Mouse (Mus musculus) CD4-positive, CD25-positive, alpha-beta regulatory T cell, adult 2 months (primary cell): ENCODE results near the gene Rpl18a.
A peak's percentile ranks its signal among the peaks of the same experiment; 100 is the strongest.
"Not testable (repeated sequence)": the region's sequence is repeated elsewhere in the genome, so short reads cannot be mapped to it uniquely, and the experiment has no call there.

ENCODE experiments used
- DNase-seq: peaks from one replicate; pipeline ENCODE4 v3.0.0-alpha.2; 2012; ENCODE audit warnings: low read depth, low spot score

Rpl18a gene

DNA sequence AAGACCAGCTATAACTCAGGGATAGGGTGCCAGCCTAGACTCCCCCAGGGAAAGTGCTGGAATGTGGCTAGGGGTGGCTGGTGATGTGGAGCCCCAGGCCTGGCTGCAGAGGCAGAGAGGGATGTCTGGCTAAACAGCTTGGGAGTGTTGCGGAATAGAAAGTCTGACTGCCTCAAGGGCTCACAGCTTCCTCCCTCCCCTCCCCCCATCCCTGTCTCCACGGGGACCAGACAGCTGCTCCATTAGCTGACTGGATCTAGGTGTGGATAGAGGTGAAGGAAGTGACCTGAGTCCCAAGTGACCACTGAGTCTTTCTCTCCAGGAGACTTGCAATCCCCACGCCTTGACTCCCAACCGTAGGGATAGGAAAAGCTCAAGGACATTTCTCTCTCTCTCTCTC lies 5.9 kb upstream of the Rpl18a start:
- no peak for DNase-seq

DNA sequence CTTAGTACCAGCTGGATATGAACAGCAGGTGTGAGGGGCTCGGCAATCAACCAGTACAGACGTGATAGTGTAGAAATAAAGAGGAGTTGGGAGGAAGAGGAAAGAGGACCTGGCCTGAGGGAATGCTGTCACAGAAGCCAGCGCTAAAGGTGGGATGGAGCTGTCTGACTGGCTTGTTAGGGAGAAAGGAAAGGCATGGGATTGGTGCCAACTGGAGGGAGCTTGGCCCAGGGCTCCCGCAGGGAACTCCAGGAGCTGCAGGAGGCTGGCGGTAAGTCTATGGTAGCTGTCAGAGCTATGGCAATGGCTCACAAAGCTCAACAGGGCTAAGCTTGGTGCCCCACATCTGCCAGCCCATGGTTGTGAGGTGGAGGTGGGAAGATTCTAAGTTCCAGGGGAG lies 5.0 kb upstream of the Rpl18a start:
- no peak for DNase-seq

DNA sequence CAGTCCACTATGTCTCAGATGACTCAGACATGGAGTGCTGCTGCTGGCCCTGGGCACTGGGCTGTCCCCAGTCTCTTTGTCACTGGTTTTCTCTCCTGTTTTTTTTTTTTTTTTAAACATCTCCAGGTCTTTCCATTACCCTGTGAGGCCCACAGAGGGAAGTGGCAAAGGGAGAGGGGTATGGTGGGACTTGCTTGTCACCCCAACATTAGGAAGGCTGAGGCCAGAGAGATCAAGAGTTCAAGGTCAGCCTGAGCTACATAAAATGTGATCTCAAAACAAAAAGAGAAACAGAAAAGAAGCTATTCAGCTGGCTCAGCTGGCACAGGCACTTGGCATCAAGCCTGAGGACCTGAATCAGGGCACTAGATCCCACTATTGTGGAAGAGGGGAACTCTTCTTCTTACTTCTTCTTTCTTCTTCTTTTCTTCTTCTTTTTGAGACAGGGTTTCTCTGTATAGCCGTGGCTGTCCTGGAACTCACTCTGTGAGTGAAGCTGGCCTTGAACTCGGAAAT lies 3.7 kb upstream of the Rpl18a start:
- no peak for DNase-seq

DNA sequence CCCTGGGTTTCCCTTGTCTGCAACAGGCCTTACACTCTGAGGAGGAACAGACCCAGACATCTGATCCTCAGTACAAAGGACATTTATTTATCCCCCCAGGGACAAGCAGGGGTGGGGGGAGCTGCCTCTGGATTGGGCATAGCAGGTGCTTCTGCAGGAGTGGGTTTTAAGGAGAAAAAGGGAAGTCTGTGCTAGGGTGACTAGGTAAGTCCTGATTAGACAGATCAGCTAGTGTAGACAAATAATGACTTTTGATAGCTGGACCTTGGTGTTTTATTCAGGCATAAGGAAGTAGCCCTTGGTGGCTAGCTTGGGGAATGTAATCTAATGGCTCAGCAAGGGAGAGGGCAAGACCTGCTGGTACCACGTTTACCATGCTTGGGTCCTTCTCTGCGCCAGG lies 2.0 kb upstream of the Rpl18a start:
- no peak for DNase-seq

DNA sequence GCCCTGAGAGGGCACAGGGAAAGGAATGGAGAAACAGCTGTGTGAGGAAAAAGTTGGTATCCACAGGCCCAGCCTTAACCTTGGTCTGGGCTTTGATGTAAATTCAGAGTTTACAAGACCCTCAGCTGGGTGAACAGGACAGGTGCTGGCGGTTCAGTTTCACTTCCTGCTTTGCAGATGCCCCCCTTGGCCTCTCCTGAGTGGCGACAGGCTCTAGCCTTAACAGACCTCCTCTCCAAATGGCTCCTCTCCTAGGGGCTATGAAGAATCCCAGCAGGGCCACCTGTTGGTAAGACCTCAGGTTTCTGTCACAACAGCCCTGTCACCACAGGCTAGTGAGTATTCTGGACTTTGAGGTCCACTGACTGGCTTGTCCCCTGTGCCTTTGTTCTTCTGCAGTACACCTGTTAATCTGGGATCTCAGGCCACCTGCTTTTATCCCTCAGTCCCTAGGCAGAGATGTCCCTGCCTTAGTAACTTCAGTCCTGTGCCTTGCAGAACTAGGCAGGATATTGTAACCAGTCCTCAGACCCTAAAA lies 1.5 kb upstream of the Rpl18a start:
- DNase-seq, result no peak

DNA sequence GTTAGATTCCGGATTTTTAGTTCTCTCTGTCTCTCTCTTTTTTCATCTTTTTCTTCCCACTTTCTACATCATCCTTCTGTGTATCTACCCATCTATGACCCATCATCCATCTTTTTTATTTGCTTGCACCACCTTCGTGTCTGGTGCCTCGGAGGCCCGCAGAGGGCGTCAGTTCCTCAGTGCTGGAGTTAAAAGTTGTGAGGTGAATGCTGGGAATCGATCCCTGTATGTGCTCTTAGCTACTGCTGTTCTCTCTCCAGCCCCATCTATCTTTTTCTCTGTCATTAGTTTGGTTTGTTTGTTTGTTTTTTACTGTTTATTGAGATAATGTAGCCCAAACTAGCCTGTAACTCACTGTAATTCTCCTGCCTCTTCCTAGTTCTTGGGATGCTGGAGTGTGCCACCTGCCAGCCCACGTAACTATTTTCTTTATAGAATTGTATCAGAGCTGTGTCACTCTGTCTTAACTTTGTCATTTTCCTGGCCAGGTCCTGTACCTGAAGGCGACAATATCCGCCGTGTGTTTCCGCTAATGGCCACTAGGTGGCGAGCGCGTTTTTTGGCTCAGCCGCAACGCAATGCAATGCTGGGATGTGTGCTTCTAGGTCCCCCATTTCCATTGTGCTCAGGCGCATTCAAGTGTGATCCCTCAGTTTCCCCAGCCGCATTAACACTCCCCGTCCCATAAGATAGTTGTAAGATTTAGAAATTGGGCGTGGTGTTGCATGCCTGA lies 635 bp upstream of the Rpl18a start:
- peak; percentile 92 for DNase-seq

DNA sequence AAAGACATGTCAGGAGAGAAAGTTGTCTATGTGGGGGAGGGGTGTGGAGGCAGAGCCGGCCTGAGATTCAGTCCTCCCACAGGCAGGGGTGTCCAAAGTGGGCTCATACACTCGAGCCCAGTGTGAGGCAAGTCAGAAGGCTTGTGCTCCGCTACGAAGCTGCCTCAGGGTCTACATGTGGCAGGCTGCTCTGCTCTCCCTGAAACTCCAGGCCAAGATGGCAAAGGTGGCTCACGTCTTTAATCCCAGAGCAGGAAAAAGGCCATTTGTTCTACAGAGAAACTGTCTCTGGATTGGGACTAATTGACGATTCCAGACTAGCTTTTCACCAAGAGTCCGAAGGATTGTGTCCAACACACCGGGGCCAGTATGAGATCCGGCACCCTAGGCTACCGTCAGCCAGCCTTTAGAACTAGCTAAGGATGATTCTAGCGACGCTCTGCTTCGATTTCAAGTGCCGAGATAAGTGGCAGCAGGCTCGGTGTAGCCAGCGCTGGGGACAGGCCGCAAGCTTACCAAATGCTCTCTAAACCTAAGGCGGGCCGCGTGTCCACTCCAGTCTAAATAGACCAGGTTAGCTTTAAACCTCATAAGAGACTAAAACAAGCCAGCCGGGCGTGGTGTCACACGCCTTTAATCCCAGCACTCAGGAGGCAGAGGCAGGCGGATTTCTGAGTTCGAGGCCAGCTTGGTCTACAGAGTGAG lies 744 bp downstream of the Rpl18a start:
- DNase-seq, result no peak

DNA sequence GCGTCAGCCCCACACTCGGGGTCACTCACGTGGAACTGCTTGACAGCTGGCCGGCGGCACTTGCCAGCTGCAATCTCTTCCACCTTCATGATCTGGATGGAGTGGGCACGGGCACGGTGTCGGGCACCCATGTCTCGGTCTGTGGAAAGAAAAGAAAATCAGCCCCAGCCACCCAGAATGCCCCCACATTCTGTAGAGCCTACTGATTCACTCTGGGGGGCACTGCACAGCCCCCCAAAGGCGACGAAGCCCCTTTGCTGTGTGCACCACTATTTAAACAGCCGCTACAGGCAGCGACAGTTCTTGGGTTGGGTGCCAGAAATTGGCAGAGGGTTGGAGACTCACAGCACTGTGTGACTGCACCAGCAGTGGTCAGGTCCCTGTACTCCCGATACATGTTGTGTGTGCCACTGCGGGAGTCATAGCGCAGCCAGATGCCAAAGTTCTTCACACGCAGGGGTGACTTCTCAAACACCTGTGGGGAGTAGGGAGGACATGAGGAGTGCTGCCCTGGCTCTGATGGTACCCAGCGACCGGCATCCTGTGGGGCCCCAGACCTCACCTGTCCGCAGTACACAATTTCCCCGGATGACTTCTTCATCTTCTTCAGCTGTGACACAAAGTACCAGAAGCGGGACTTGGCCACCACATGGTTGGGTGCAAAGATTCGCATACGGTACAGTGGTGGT lies 1.5 kb downstream of the Rpl18a start:
- DNase-seq, result not testable (repeated sequence)

DNA sequence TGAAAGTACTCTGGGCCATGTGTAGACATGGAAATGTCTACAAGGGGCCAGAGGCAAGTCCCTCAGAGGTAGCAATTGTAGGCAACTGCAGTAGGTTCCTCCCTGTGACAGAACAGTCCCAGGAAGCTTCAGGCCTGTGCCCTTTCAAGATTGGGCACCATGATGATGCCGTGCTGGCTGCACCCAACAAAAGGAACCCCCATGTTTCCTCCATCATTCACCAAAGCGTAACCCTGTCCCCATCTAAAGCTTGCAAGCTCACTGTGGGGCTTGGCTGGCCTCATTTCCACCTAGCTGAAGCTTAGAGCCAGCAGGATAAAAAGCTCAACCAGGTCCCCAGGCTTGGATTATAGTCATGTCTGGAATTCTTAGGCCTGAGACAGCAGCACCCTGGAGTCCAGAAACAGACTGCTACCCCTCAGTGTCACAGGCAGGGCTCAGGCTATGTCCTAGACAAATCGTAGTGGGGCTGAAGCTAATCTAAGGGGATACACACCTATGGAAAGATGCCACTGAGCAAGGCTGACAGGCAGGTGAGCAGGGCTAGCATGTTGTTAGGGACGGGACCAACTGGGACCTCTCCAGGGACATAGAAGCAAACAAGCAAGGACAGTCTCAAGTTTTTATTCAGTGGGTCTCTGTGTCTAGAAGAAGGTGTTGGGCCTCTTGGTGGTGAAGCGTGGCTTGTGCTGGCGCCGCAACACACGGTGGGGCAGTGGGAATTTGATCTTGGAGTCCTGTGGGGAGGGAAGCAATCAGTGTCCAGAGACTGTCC lies 2.3 kb downstream of the Rpl18a start:
- no peak for DNase-seq

DNA sequence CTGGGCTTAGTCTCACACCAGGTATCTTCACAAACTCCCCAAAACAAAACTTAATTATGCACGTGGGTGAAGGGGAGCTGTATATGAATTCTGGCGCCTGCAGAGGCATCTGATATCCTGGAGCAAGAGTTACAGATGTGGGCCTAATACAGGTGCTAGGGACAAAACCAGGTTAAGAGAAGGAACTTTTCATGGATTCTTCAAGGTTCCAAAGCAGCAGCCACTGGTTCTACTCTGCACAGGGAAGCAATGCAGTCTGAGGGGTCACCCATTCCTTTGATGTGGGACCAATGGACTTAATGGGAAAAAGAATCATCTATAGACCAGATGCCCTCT lies 2.9 kb downstream of the Rpl18a start:
- DNase-seq, result no peak

DNA sequence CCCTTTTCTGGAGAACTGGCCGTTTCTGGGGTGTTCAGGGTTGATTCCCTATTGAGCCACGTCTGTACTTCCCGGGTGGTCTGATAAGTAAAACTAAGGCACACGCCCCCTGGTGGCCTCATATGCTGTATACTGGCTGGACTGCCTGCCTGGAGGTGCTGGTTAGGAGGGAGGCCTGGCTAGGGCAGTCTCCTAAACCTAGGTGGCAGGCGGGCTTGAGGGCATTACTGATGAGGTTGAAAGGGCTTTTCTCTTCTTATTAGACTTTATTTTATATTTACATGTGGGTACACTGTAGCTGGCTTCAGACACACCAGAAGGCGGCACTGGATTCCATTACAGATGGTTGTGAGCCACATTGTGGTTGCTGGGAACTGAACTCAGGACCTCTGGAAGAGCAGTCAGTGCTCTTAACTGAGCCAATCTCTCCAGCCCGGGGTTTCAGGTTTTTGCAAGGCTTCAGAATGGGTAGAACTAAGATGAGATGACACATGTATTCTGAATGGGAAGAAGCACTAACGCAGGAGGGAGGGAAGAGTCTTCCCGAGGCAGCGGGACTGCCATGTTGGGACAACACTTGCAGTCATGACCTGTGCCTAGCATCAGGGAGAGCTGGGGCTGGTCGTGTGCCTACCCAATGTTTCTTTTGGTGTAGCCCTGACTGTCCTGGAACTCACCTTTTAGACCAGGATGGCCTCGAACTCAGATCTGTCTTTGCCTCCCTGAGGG lies 3.4 kb downstream of the Rpl18a start:
- peak; percentile 89 for DNase-seq

DNA sequence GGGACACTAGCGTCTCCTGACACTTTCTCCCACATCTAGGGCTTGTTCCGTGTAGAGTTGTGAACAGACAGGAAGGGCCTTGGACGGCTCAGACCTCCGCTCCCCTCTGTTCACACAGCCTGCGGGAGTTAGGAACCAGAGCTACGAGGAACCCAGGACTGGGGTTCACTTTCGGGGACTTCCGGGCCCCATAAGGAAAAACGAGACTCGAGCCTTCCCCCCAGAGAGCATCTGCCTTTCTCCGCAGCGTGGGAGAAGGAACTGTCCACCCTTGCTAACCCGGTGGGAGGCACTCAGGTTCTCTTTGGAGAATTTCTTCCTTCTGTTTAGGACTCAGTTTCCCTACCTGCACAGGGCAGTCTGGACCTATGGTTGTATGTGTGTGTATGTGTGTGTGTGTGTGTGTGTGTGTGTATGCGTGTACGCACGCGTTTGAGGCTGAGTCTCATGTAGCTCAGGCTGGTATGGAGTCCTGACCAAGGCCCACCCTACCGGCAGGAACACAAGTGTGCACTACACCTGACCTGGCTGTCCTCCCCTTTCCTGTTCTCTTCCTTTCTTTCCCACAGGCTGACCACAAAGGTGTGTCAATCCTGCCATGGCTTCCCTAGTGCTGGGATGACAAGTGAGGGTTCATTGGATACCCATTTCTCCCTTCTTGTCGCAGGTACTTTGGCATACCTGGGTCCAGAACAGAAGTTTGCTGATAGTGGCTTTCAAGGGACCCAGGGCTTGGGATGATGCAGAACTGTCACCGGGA lies 4.1 kb downstream of the Rpl18a start:
- DNase-seq, result no peak

DNA sequence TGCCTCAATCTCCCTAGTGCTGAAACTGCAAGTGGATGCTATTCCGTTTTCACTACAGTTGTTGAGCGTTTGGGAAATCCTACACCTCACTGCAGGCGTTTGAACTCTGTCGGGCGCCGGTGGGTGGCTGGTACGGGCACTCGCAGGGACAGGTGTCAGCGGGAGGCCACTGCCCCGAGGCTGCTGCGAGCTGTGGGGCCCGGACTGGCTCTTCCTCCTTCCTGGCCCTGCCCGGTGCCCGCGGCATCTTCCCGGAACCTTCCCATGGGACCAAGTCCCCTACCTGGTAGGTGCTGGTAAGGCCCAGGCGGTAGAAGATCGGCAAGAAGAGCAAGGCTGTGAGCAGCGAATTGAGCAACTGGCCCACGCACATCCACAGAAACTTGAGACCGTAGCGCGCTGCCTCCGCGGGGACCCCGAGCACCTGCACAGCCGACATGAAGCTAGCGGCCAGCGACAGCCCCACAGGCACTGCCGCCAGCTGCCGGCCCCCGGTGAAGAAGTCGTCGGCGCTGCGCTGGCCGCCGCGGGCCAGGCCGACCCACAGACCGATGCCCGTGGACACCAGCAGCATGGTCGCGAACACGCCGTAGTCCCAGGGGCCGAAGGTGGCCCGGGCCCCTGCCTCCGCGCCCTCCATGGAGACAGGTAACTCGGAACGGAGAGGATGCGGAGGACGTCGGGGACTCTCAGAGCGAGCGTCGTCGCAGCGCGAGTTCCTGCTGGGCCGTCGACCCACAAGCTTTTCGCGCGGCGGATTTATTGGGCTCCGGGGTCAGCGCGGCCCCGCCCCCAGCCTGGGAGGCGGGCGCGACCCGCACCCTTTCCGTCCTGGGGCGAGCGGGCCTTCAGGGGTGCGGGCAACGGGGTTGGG lies 5.0 kb downstream of the Rpl18a start, which contains the start of gene Slc5a5:
TSS of gene Slc5a5 (minus strand) at position 736 of the 874 bp plus-strand sequence.
- peak; percentile 45 for DNase-seq

DNA sequence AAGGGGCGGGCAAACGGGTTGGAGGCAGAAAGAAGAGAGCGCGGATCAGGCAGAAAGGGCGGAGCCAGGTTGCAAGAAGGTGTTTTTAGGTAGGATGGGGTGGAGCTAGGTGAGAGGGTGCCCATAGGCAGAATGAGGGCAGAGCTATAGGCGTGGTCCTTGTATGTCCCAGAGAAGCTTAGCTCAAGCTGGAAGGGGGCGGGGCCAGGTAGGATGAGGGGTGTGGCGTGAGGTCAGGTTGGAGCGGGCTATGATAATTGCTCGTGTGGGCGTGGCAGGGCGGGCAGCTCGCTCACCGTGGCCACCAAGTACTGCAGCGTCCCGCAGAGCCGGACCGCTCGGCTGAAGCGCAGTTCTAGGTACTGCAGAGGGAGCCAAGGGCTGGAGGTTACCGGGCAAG lies 5.9 kb downstream of the Rpl18a start:
- DNase-seq, result peak; percentile 64

DNA sequence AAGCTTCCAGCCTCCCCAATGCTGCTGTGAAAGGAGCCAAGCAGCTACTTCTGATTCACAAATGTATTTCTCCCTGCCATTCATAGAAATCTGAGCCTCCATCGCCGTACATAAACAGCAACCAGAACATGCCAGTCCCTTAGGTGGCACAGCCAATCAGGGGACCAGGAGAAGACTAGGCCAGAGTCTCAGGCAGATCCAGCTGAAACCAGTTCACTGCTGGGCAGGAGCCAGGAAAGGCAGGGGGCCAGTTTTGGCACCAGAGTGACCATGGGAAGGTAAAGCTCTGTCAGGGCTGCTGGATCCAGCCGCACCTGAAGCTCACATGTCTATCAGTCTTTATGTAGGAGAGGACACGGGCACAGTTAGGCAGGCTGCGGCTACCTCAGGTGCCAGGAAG lies 6.6 kb downstream of the Rpl18a start:
- DNase-seq, result no peak

DNA sequence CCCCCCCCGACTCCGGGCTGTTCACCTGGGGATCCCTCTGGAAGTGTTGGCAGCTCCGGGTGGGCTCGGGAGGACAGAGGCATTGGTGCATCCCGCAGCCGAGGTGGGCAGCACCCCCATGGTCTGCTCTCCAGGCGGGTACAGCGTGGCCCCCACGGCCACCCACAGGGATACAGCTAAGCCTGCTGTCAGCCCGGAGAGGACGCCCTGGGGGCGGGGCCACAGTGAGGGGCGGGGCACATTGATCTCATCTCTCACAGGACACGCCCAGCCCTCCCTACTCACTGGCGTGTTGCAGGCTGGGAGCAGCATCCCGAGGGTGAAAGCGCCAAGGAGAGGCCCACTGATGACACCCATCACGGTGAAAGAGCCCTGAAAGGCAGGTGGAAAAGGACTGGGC lies 9.5 kb downstream of the Rpl18a start:
- peak; percentile 66 for DNase-seq

DNA sequence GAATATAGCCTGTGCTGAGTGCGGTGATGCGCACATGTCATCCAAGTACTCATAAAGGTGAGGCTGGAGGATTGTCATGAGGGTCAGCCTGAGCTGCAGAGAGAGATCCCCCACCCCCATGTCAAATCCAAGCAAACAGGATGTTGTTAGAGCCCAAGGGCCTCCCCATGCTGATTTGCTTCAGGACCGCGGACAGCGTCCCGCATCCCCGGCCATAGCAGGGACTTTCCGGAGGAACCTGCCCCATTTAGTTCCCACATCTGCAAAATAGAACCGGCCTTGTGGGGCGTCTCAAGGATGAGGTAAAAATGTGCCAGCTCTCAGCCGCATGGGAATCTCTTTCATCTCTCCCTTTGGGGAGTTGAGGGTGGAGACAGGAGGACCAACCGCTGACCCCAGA lies 11.6 kb downstream of the Rpl18a start:
- DNase-seq, result peak; percentile 63

DNA sequence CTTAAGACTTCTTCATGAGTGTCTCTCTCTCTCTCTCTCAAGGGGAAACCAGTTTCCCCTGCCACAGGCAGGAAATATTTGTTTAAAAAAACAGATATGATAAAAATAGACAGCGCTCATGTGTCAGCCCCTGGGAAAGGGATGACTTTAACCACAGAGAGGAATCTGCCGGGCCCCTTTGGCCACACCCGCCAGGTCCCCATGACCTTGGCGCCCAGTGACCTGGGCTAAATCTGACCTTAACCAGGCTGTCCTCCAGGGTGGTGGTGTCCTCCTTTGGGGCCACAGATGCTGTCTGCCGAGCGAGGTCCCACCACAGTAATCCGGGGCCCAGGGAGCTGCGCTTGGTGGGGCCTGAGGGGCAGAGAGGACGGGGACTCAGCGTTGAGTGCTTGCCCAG lies 12.5 kb downstream of the Rpl18a start:
- no peak for DNase-seq

DNA sequence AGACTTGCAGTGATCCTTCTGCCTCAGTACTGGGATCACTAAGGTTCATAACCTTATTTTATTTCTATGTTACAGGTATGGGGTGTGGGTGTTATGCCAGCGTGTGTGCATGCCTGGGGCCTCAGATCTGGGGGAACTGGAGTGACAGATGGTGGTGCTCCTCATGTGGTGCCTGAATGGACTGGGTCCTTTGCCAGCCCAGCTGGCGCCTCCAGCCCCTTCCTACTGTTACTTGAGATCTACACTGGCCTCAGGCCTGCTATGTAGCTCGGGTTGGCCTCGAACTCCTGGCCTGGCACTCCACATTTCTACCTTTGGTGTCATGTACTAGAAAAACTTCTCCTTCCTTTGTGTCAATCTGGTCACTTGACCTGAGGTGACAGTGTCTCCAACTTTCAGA lies 13.0 kb downstream of the Rpl18a start:
- DNase-seq, result no peak
